Mouse (Mus musculus) stomach, postnatal 0 days (tissue): ENCODE results near the gene Igf2bp2. TPM values are rescaled to one million over a fixed set of nuclear protein-coding genes. Genes with fewer than 3 reads are reported as not detected.

Experiments
- ATAC-seq: fragments of 200-750 bp; cut with Nextera tagmentation; 2 replicates; pipeline ENCODE4 v1.8.0; 2017; ENCODE audit not compliant: low FRiP score, low TSS enrichment
- DNase-seq: peaks from one replicate; pipeline ENCODE4 v3.0.0-alpha.2; 2016; ENCODE audit warnings: low spot score
- H3K27ac ChIP-seq: fragments of 300-500 bp; sonication (generic); replicated peaks from 2 replicates; pipeline ENCODE4 v1.5.1; 2014; ENCODE audit warnings: mild to moderate bottlenecking, control low read depth
- H3K27me3 ChIP-seq: fragments of 300-500 bp; sonication (generic); 2 replicates; pipeline ENCODE4 v1.6.1; 2014; ENCODE audit warnings: low read length; ENCODE audit not compliant: control insufficient read depth, insufficient read depth
- H3K36me3 ChIP-seq: fragments of 300-500 bp; sonication (generic); 2 replicates; pipeline ENCODE4 v1.6.1; 2014; ENCODE audit warnings: low read length, mixed read lengths; ENCODE audit not compliant: control insufficient read depth, insufficient read depth
- H3K4me1 ChIP-seq: fragments of 300-500 bp; sonication (generic); replicated peaks from 2 replicates; pipeline ENCODE4 v1.6.1; 2014; ENCODE audit warnings: antibody characterized with exemption; ENCODE audit not compliant: control insufficient read depth, insufficient read depth
- H3K4me2 ChIP-seq: fragments of 300-500 bp; sonication (generic); replicated peaks from 2 replicates; pipeline ENCODE4 v1.6.1; 2014; ENCODE audit warnings: low read depth, mild to moderate bottlenecking, control low read depth, moderate library complexity
- H3K4me3 ChIP-seq: fragments of 300-500 bp; sonication (generic); 2 replicates; pipeline ENCODE4 v1.5.1; 2014; ENCODE audit warnings: low read depth, low read length, control low read depth
- H3K9ac ChIP-seq: fragments of 300-500 bp; sonication (generic); 2 replicates; pipeline ENCODE4 v1.6.1; 2014; ENCODE audit warnings: mild to moderate bottlenecking, low read length, control low read depth, mixed read lengths
- H3K9me3 ChIP-seq: fragments of 300-500 bp; sonication (generic); 2 replicates; pipeline ENCODE4 v1.6.1; 2016; ENCODE audit warnings: low read length; ENCODE audit not compliant: control insufficient read depth
- CTCF ChIP-seq: IDR thresholded peaks from 2 replicates; pipeline ENCODE4 v1.5.1; 2016; ENCODE audit warnings: antibody characterized with exemption, low read depth, mild to moderate bottlenecking, moderate library complexity
- EP300 ChIP-seq: optimal IDR thresholded peaks from 2 replicates; pipeline ENCODE3; 2016; ENCODE audit warnings: antibody characterized with exemption
- WGBS: fragments of 180-500 bp; shearing (Covaris S2); extraction: QIAGEN DNeasy Blood & Tissue Kit; methylation state at CpG from one replicate; pipeline ENCODE4 v1.1.7; 2014; 5-methylcytosine and 5-hydroxymethylcytosine counted together
- polyA plus RNA-seq: library from polyadenylated mRNA; unstranded; fragments of >200 nt; fragmentation: Nextera tagmentation; extraction: Ambion mirVana; gene quantifications from 2 replicates; pipeline ENCODE4 v1.2.1, GENCODE M21; 2015

Igf2bp2 gene
- polyA plus RNA-seq, 1 experiment from 2014 or later = 32.4 TPM

DNA sequence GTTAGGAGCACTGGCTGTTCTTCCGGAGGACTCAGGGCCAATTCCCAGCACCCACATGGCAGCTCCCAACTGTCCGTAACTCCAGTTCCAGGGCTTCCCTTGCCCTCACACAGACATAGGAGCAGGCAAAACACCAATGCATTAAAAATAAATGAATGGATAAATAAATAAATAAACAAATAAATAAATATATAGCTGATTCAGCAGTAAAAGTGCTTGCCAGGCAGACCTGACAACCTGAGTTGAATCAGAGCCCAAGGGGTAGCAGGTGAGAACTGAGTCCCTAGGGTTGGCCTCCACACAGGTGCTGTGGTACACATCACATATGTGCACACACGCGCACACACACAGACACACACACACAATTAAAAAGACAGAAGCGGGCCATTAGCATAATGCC, 21.0 kb upstream of the Igf2bp2 start:
- DNase-seq (no peak), ATAC-seq (no peak)
- H3K4me2 ChIP-seq = no peak overlapping the region
- no peak overlapping the region for H3K27ac ChIP-seq
- H3K4me1 ChIP-seq = no peaks in the 10 kb centered on the region
- H3K9ac ChIP-seq = no peak overlapping the region
- TF ChIP-seq CTCF (no peak), EP300 (no peak)
- H3K9me3 ChIP-seq = no peaks in the 10 kb centered on the region
- no peaks in the 10 kb centered on the region for H3K27me3 ChIP-seq
- no peak overlapping the region for H3K4me3 ChIP-seq
- H3K36me3 ChIP-seq = no peaks in the 10 kb centered on the region
- 95% methylated on average over 5 of the region's 5 CpGs for WGBS

DNA sequence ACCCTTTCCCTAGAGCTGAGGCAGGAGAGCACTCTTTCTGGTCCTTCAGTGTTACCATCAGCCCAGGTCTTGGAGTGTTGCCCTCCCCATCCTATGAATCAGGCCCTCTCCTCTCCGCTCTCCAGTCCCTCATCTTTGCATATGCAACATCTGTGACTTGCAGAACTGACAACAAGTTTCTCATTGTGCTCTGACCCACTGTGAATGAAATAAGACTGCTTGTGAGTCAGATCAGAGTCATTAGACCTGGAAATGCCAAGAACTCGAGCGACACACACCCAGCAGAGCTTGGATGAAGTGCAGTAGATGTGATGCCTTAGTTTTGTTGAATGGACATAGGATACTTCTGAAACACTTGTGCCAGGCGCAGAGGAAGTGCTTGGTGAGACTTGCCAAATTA, 19.2 kb upstream of the Igf2bp2 start:
- no peak overlapping the region for H3K4me2 ChIP-seq
- H3K9me3 ChIP-seq = no peaks in the 10 kb centered on the region
- no peak overlapping the region for H3K4me3 ChIP-seq
- H3K27me3 ChIP-seq = no peaks in the 10 kb centered on the region
- no peak for DNase-seq
- no peak overlapping the region for H3K9ac ChIP-seq
- TF ChIP-seq CTCF = no peak
- TF ChIP-seq EP300 = no peak
- H3K4me1 ChIP-seq = no peaks in the 10 kb centered on the region
- H3K36me3 ChIP-seq = no peaks in the 10 kb centered on the region
- WGBS = 78% methylated on average over 4 of the region's 4 CpGs
- no peak overlapping the region for H3K27ac ChIP-seq
- ATAC-seq = no peak

DNA sequence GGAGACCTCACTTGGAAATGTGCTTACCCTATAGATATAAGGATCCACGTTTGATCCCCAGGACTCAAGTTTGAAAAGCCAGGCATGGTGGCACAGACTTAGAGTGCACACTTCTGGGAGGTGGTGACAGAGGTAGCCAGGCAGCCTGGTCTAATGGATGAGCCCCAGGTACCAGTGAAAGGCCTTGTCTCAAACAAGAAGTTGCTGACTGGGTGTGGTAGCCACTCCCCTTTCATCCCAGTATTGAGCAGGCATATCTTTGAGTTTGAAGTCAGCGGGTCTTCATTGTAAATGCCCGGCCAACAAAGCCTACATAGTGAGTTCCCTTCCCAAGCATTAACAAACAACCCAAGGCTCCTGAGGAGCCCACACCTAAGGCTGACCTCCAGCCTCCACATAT, 15.7 kb upstream of the Igf2bp2 start:
- no peaks in the 10 kb centered on the region for H3K4me1 ChIP-seq
- H3K4me3 ChIP-seq = no peak overlapping the region
- DNase-seq (no peak), ATAC-seq (no peak; the same call in 1 of the 2 replicates)
- TF ChIP-seq CTCF (no peak), EP300 (no peak)
- H3K9me3 ChIP-seq = no peaks in the 10 kb centered on the region
- no peak overlapping the region for H3K9ac ChIP-seq
- 74% methylated on average over 3 of the region's 3 CpGs for WGBS
- no peaks in the 10 kb centered on the region for H3K36me3 ChIP-seq
- no peak overlapping the region for H3K4me2 ChIP-seq
- H3K27me3 ChIP-seq = no peaks in the 10 kb centered on the region
- H3K27ac ChIP-seq = no peak overlapping the region

GRCm38 (mm10) chr16:22177999-22178398, 14.9 kb upstream of the Igf2bp2 start:
- no peaks in the 10 kb centered on the region for H3K36me3 ChIP-seq
- peak; percentile 76; the same call in 1 of the 2 replicates for ATAC-seq
- 55% methylated on average over 2 of the region's 2 CpGs for WGBS
- no peak overlapping the region for H3K9ac ChIP-seq
- H3K27me3 ChIP-seq = no peaks in the 10 kb centered on the region
- H3K4me1 ChIP-seq = no peaks in the 10 kb centered on the region
- TF ChIP-seq EP300 (no peak), CTCF (no peak)
- no peak overlapping the region for H3K4me2 ChIP-seq
- no peak overlapping the region; the same call in 1 of the 2 replicates for H3K27ac ChIP-seq
- no peak overlapping the region for H3K4me3 ChIP-seq
- DNase-seq = no peak
- H3K9me3 ChIP-seq = no peaks in the 10 kb centered on the region

DNA sequence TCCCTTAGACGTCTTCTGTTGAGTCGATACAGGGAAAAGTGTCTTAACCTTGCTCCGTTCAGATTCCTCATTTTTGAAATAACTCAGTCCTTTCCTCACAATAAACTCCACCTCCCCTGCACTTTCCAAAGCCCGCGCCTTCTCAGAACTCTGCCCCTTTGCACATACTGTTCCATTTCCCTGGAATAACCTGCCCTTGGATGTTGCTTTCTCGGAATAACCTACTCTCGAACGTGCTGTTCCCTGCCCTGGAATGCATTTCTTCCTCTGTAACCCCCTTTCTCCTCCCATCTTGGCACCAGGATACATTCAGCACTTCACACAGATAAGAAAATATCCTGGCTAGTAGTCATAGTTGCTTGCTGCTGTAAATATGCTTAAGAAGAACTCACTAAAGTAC, 5.6 kb upstream of the Igf2bp2 start:
- DNase-seq = no peak
- 88% methylated on average over 8 of the region's 8 CpGs for WGBS

DNA sequence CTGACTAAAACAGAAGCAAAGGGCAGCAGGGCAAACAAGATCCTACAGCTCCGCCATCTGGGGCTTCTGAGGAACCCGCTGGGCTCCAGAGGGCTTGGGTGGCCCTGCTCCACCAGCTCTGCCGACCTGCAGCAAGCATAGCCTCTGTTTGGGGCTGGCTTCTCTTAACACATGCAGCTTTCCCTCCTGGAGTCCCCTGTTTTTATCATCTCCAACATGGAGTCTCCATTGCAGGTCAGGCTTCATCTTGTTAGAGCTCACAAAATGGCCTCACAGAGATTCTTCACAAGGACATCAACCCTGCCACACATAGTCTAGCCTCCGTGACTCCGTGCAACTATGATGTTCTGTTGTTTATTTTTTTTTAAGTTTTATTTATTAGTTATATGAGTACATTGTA, 2.5 kb upstream of the Igf2bp2 start:
- Histone ChIP-seq H3K27ac (no peak overlapping the region), H3K9me3 (no peaks in the 10 kb centered on the region), H3K4me3 (no peak overlapping the region), H3K4me2 (no peak overlapping the region), H3K9ac (no peak overlapping the region), H3K4me1 (no peaks in the 10 kb centered on the region), H3K27me3 (no peaks in the 10 kb centered on the region), H3K36me3 (no peaks in the 10 kb centered on the region)
- TF ChIP-seq EP300 (no peak), CTCF (no peak)
- 83% methylated on average over 5 of the region's 5 CpGs for WGBS
- ATAC-seq (no peak), DNase-seq (no peak)

More for the DNA sequence above, 5.6 kb upstream of the Igf2bp2 start:
- Histone ChIP-seq H3K36me3 (no peaks in the 10 kb centered on the region), H3K4me3 (no peak overlapping the region), H3K27me3 (no peaks in the 10 kb centered on the region), H3K4me1 (no peaks in the 10 kb centered on the region), H3K9me3 (no peaks in the 10 kb centered on the region), H3K27ac (no peak overlapping the region), H3K9ac (no peak overlapping the region), H3K4me2 (no peak overlapping the region)
- no peak for TF ChIP-seq EP300
- no peak for TF ChIP-seq CTCF
- ATAC-seq = no peak
